Mouse (Mus musculus) heart, embryonic 10.5 days (tissue): ENCODE measurements at regions not wholly inside any gene's neighbourhood (a gene's known extent, or its start where the extent isn't known, plus 50 kb on each side); places are given as distances from the start of the nearest gene placed in this dataset.

Experiments
- DNase-seq: peaks from one replicate; pipeline ENCODE4 v3.0.0-alpha.2; 2017; ENCODE audit warnings: low spot score
- H3K27ac ChIP-seq: fragments of 300-500 bp; sonication (generic); 2 replicates; pipeline ENCODE4 v1.5.1; 2016; ENCODE audit warnings: mild to moderate bottlenecking
- H3K27me3 ChIP-seq: fragments of 300-500 bp; sonication (generic); 2 replicates; pipeline ENCODE4 v1.6.1; 2016; ENCODE audit warnings: mild to moderate bottlenecking; ENCODE audit not compliant: poor library complexity, insufficient read depth, severe bottlenecking
- H3K36me3 ChIP-seq: fragments of 300-500 bp; sonication (generic); 2 replicates; pipeline ENCODE4 v1.6.1; 2016; ENCODE audit warnings: mild to moderate bottlenecking, moderate library complexity
- H3K4me1 ChIP-seq: fragments of 300-500 bp; sonication (generic); 2 replicates; pipeline ENCODE4 v1.6.1; 2016; ENCODE audit warnings: mild to moderate bottlenecking
- H3K4me3 ChIP-seq: fragments of 300-500 bp; sonication (generic); 2 replicates; pipeline ENCODE4 v1.5.1; 2016; ENCODE audit warnings: mild to moderate bottlenecking, moderate library complexity
- H3K9me3 ChIP-seq: fragments of 300-500 bp; sonication (generic); 2 replicates; pipeline ENCODE4 v1.6.1; 2016; ENCODE audit warnings: mild to moderate bottlenecking, moderate library complexity
- WGBS: fragments of 180-500 bp; shearing (Covaris S2); methylation state at CpG from one replicate; pipeline ENCODE4 v1.1.7; 2016; 5-methylcytosine and 5-hydroxymethylcytosine counted together

- H3K4me1 ChIP-seq, result no peaks in the 10 kb centered on the region
- WGBS, result 35% methylated on average over 4 of the region's 4 CpGs
- no peak for DNase-seq
- no peaks in the 10 kb centered on the region for H3K9me3 ChIP-seq
- H3K36me3 ChIP-seq, result no peaks in the 10 kb centered on the region
- no peak overlapping the region for H3K27ac ChIP-seq
- H3K4me3 ChIP-seq, result no peak overlapping the region
- no peaks in the 10 kb centered on the region for H3K27me3 ChIP-seq
Observed at GRCm38 (mm10) chr15:24588943-24589342, 824.6 kb downstream of the Basp1 start.

GRCm38 (mm10) chr15:24566981-24567380, 846.6 kb downstream of the Basp1 start:
- DNase-seq, result no peak
- Histone ChIP-seq H3K4me3 (no peak overlapping the region), H3K27ac (no peak overlapping the region), H3K4me1 (no peaks in the 10 kb centered on the region), H3K36me3 (no peaks in the 10 kb centered on the region), H3K27me3 (no peaks in the 10 kb centered on the region), H3K9me3 (no peaks in the 10 kb centered on the region)
- 68% methylated on average over 3 of the region's 3 CpGs for WGBS

- no peak overlapping the region for H3K27ac ChIP-seq
- no peaks in the 10 kb centered on the region for H3K36me3 ChIP-seq
- H3K27me3 ChIP-seq, result no peaks in the 10 kb centered on the region
- no peak for DNase-seq
- WGBS, result 81% methylated on average over 4 of the region's 4 CpGs
- H3K4me3 ChIP-seq, result no peak overlapping the region
- no peaks in the 10 kb centered on the region for H3K9me3 ChIP-seq
- H3K4me1 ChIP-seq, result no peaks in the 10 kb centered on the region
Observed at GRCm38 (mm10) chr15:24556806-24557205, 856.8 kb downstream of the Basp1 start.

- 83% methylated on average over 3 of the region's 3 CpGs for WGBS
- H3K9me3 ChIP-seq, result no peaks in the 10 kb centered on the region
Observed at GRCm38 (mm10) chr15:24550108-24550507, 863.5 kb downstream of the Basp1 start.

GRCm38 (mm10) chr15:24530065-24530464, 883.5 kb downstream of the Basp1 start:
- Histone ChIP-seq H3K27me3 (no peaks in the 10 kb centered on the region), H3K4me1 (no peaks in the 10 kb centered on the region), H3K27ac (no peak overlapping the region), H3K36me3 (no peaks in the 10 kb centered on the region), H3K4me3 (no peak overlapping the region), H3K9me3 (no peaks in the 10 kb centered on the region)
- 85% methylated on average over 3 of the region's 3 CpGs for WGBS
- no peak for DNase-seq

More at GRCm38 (mm10) chr15:24550108-24550507, 863.5 kb downstream of the Basp1 start:
- no peak overlapping the region for H3K27ac ChIP-seq
- no peaks in the 10 kb centered on the region for H3K36me3 ChIP-seq
- no peaks in the 10 kb centered on the region for H3K4me1 ChIP-seq
- no peak overlapping the region for H3K4me3 ChIP-seq
- no peaks in the 10 kb centered on the region for H3K27me3 ChIP-seq
- no peak for DNase-seq

GRCm38 (mm10) chr15:24527379-24527778, 886.2 kb downstream of the Basp1 start:
- WGBS, result 73% methylated on average over 5 of the region's 5 CpGs
- Histone ChIP-seq H3K27ac (no peak overlapping the region), H3K9me3 (no peaks in the 10 kb centered on the region), H3K4me3 (no peak overlapping the region), H3K27me3 (no peaks in the 10 kb centered on the region), H3K4me1 (no peaks in the 10 kb centered on the region), H3K36me3 (no peaks in the 10 kb centered on the region)
- DNase-seq, result no peak

GRCm38 (mm10) chr15:24513926-24514325, 899.6 kb downstream of the Basp1 start:
- H3K27ac ChIP-seq, result no peak overlapping the region
- H3K27me3 ChIP-seq, result no peaks in the 10 kb centered on the region
- DNase-seq, result no peak
- 68% methylated on average over 9 of the region's 9 CpGs for WGBS
- H3K9me3 ChIP-seq, result no peaks in the 10 kb centered on the region
- no peaks in the 10 kb centered on the region for H3K4me1 ChIP-seq
- H3K4me3 ChIP-seq, result no peak overlapping the region
- no peaks in the 10 kb centered on the region for H3K36me3 ChIP-seq

- no peak for DNase-seq
- WGBS, result 73% methylated on average over 9 of the region's 9 CpGs
Observed at GRCm38 (mm10) chr15:24501907-24502559, 911.5 kb downstream of the Basp1 start.

GRCm38 (mm10) chr15:24486235-24486634, 927.3 kb downstream of the Basp1 start:
- no peak overlapping the region for H3K4me3 ChIP-seq
- no peaks in the 10 kb centered on the region for H3K4me1 ChIP-seq
- H3K27me3 ChIP-seq, result no peaks in the 10 kb centered on the region
- no peaks in the 10 kb centered on the region for H3K36me3 ChIP-seq
- no peak for DNase-seq
- no peak overlapping the region for H3K27ac ChIP-seq
- WGBS, result 82% methylated on average over 2 of the region's 2 CpGs
- no peaks in the 10 kb centered on the region for H3K9me3 ChIP-seq

More at GRCm38 (mm10) chr15:24501907-24502559, 911.5 kb downstream of the Basp1 start:
- Histone ChIP-seq H3K9me3 (no peaks in the 10 kb centered on the region), H3K27ac (no peak overlapping the region), H3K4me1 (no peaks in the 10 kb centered on the region), H3K27me3 (no peaks in the 10 kb centered on the region), H3K4me3 (no peak overlapping the region), H3K36me3 (no peaks in the 10 kb centered on the region)

GRCm38 (mm10) chr15:24468239-24468638, 945.3 kb downstream of the Basp1 start:
- WGBS, result 72% methylated on average over 1 of the region's 1 CpGs
- no peaks in the 10 kb centered on the region for H3K27me3 ChIP-seq
- no peak overlapping the region for H3K27ac ChIP-seq
- H3K4me3 ChIP-seq, result no peak overlapping the region
- H3K4me1 ChIP-seq, result no peaks in the 10 kb centered on the region
- DNase-seq, result no peak
- H3K9me3 ChIP-seq, result no peaks in the 10 kb centered on the region
- no peaks in the 10 kb centered on the region for H3K36me3 ChIP-seq

GRCm38 (mm10) chr15:24457726-24458125, 955.8 kb downstream of the Basp1 start:
- Histone ChIP-seq H3K4me1 (no peaks in the 10 kb centered on the region), H3K4me3 (no peak overlapping the region), H3K9me3 (no peaks in the 10 kb centered on the region), H3K27ac (no peak overlapping the region), H3K27me3 (no peaks in the 10 kb centered on the region), H3K36me3 (no peaks in the 10 kb centered on the region)
- 88% methylated on average over 1 of the region's 1 CpGs for WGBS
- no peak for DNase-seq

GRCm38 (mm10) chr15:24433083-24433482, 980.5 kb downstream of the Basp1 start:
- no peaks in the 10 kb centered on the region for H3K36me3 ChIP-seq
- DNase-seq, result no peak
- H3K4me1 ChIP-seq, result no peaks in the 10 kb centered on the region
- H3K27me3 ChIP-seq, result no peaks in the 10 kb centered on the region
- H3K9me3 ChIP-seq, result no peaks in the 10 kb centered on the region
- H3K27ac ChIP-seq, result no peak overlapping the region
- WGBS, result 65% methylated on average over 1 of the region's 1 CpGs
- H3K4me3 ChIP-seq, result no peak overlapping the region

- no peaks in the 10 kb centered on the region for H3K9me3 ChIP-seq
- DNase-seq, result no peak
- no peak overlapping the region for H3K4me3 ChIP-seq
- H3K27ac ChIP-seq, result no peak overlapping the region
- WGBS, result 79% methylated on average over 5 of the region's 5 CpGs
- no peaks in the 10 kb centered on the region for H3K27me3 ChIP-seq
- H3K36me3 ChIP-seq, result no peaks in the 10 kb centered on the region
- H3K4me1 ChIP-seq, result no peaks in the 10 kb centered on the region
Observed at GRCm38 (mm10) chr15:24429154-24429553, 984.4 kb downstream of the Basp1 start.

- Histone ChIP-seq H3K27ac (no peak overlapping the region), H3K4me3 (no peak overlapping the region), H3K27me3 (no peaks in the 10 kb centered on the region), H3K4me1 (no peaks in the 10 kb centered on the region), H3K36me3 (no peaks in the 10 kb centered on the region), H3K9me3 (no peaks in the 10 kb centered on the region)
- 51% methylated on average over 2 of the region's 2 CpGs for WGBS
- no peak for DNase-seq
Observed at GRCm38 (mm10) chr15:24422333-24422942, 991.1 kb downstream of the Basp1 start.
